Mouse (Mus musculus): ENCODE data around the gene A930009A15Rik. TPM values are rescaled to one million over a fixed set of nuclear protein-coding genes. Genes with fewer than 3 reads are reported as not detected.
A peak's percentile ranks its signal among the peaks of the same experiment; 100 is the strongest.

Gene A930009A15Rik
- polyA plus RNA-seq, 1 experiment from 2014 or later: not detected

DNA sequence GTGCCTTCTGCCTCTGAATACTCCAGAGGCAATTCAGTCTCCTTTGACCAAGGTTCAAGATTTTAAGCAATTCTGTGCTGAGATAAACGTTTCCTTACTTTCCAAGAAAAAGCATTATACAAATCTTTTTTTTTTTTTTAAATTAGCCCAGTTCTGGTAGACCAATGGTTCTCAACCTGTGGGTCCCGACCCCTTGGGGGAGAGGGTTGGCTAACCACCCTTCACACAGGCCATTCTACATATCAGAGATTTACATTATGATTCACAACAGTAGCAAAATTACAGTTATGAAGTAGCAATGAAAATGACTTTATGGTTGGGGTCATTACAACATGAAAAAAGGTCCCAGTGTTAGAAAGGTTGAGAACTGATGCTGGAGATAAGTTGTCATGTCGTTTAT lies 18.7 kb upstream of the A930009A15Rik start:
- Histone ChIP-seq H3K9ac (ENCODE audit: low read length) (no peak overlapping the region), H3K4me2 (ENCODE audit: low read depth, low read length, severe bottlenecking) (no peak overlapping the region), H3K36me3 (ENCODE audit: control insufficient read depth, insufficient read depth, low read length) (no peaks in the 10 kb centered on the region), H3K4me3 (ENCODE audit: low read depth, low read length) (no peak overlapping the region), H3K27me3 (ENCODE audit: control insufficient read depth, insufficient read depth, low read length) (peaks cover 2% of the 10 kb centered on the region), H3K4me1 (replicated peaks; ENCODE audit: control insufficient read depth, insufficient read depth, low read length) (no peaks in the 10 kb centered on the region), H3K27ac (ENCODE audit: low read depth, low read length) (no peak overlapping the region), H3K9me3 (ENCODE audit: control insufficient read depth, low read length) (no peaks in the 10 kb centered on the region)
- ATAC-seq (replicated peaks; ENCODE audit: low FRiP score): no peak
- DNase-seq (ENCODE audit: low spot score): no peak
- 85% methylated on average over 3 of the region's 3 CpGs for WGBS

DNA sequence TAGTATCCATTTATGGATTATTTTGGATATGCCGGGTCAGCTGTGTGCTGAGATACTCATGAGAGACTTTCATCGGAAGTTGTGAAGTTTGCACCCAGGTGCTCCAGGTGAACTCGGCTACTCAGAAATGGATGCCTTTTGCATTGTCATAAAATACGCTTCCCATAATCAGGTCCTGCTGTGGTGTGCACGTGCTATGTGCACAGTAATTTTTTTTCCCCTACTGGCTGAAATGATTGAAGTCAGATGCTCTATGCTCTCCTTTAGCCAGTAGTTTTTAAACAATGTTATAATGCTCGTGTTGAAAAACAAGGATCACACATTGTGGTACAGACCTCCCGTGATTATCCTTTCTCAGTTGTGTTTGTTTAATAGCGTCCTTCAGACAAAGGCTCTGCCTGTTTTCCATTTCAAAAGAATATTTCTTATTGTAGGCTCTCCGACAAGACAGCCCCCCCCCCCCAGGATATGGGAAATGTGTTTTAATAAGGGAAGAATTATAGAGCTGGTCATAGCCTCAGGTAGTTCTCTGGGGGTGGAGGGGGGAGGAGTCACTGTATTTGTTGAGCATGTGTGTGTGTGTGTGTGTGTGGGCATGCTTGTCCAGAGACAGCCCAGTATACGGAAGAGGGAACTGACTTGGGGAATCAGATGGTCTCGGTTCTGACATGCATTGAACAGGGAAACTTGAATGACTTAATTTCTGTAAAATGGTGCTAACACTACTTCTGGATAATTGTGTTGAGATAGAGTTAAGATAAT lies 16.3 kb upstream of the A930009A15Rik start:
- ATAC-seq (replicated peaks; ENCODE audit: low FRiP score) (0 out of 2 replicates have a peak, but pooled peaks have one; percentile 42), DNase-seq (ENCODE audit: low spot score) (no peak)
- Histone ChIP-seq H3K4me3 (ENCODE audit: low read depth, low read length) (no peak overlapping the region), H3K4me1 (replicated peaks; ENCODE audit: control insufficient read depth, insufficient read depth, low read length) (peaks cover 6% of the 10 kb centered on the region; the same call in 1 of the 2 replicates), H3K4me2 (ENCODE audit: low read depth, low read length, severe bottlenecking) (no peak overlapping the region), H3K9ac (ENCODE audit: low read length) (no peak overlapping the region), H3K36me3 (ENCODE audit: control insufficient read depth, insufficient read depth, low read length) (no peaks in the 10 kb centered on the region), H3K27ac (ENCODE audit: low read depth, low read length) (no peak overlapping the region), H3K9me3 (ENCODE audit: control insufficient read depth, low read length) (no peaks in the 10 kb centered on the region), H3K27me3 (ENCODE audit: control insufficient read depth, insufficient read depth, low read length) (peaks cover 6% of the 10 kb centered on the region)
- 65% methylated on average over 11 of the region's 11 CpGs for WGBS

- no peaks in the 10 kb centered on the region for H3K9me3 ChIP-seq (ENCODE audit: control insufficient read depth, low read length)
- H3K36me3 ChIP-seq (ENCODE audit: control insufficient read depth, insufficient read depth, low read length): no peaks in the 10 kb centered on the region
- H3K4me3 ChIP-seq (ENCODE audit: low read depth, low read length): no peak overlapping the region
- H3K4me1 ChIP-seq (replicated peaks; ENCODE audit: control insufficient read depth, insufficient read depth, low read length): peaks cover 6% of the 10 kb centered on the region; the same call in 1 of the 2 replicates
- no peak for DNase-seq (ENCODE audit: low spot score)
- no peak overlapping the region for H3K9ac ChIP-seq (ENCODE audit: low read length)
- peaks cover 9% of the 10 kb centered on the region for H3K27me3 ChIP-seq (ENCODE audit: control insufficient read depth, insufficient read depth, low read length)
- no peak overlapping the region for H3K4me2 ChIP-seq (ENCODE audit: low read depth, low read length, severe bottlenecking)
- no peak overlapping the region for H3K27ac ChIP-seq (ENCODE audit: low read depth, low read length)
- 58% methylated on average over 2 of the region's 2 CpGs for WGBS
- no peak for ATAC-seq (replicated peaks; ENCODE audit: low FRiP score)
These were observed 14.5 kb upstream of the A930009A15Rik start for GRCm38 (mm10) chr10:115555191-115555765.

GRCm38 (mm10) chr10:115556738-115557242 lies 13.0 kb upstream of the A930009A15Rik start:
- Histone ChIP-seq H3K9ac (ENCODE audit: low read length) (no peak overlapping the region), H3K27me3 (ENCODE audit: control insufficient read depth, insufficient read depth, low read length) (peaks cover 20% of the 10 kb centered on the region)
- peak; percentile 61 for DNase-seq (ENCODE audit: low spot score)

DNA sequence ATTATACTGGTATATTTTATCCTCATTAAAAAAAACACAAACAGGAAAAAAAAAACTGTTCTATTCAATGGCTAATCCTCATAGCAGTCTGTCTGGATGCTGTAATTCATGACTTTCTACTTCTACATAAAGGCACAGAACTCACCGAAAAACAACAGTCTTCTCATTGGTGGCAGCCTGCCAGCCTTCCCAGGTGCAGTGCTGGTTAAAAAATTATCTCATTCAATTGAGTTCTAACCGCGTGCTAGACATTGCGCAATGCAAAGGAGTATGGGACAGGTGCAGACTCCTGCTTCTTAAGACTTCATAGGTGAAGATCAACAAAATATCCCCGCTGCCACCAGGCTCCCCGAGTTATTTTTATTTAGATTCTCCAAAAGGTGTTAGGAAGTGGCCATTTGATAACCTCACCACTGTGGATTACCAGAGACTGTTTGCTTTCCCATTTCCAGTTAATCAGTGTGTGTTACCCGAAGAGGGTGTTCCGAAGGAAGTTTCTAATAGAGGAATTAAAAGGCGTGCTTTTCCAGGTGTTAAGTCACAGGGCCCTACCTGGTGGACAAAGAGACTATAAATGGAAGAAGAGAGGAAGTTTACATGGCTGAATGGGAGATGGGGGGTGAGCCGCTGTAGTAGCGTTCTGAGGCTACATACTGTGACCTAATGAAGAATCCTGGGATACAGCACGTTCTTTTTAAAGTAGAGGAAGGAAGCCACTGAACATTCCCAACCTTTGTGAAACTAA lies 8.5 kb upstream of the A930009A15Rik start:
- H3K27me3 ChIP-seq (ENCODE audit: control insufficient read depth, insufficient read depth, low read length): peaks cover 26% of the 10 kb centered on the region

More at GRCm38 (mm10) chr10:115556738-115557242, 13.0 kb upstream of the A930009A15Rik start:
- peaks cover 8% of the 10 kb centered on the region; the same call in 1 of the 2 replicates for H3K4me1 ChIP-seq (replicated peaks; ENCODE audit: control insufficient read depth, insufficient read depth, low read length)
- no peak overlapping the region for H3K27ac ChIP-seq (ENCODE audit: low read depth, low read length)
- H3K4me3 ChIP-seq (ENCODE audit: low read depth, low read length): no peak overlapping the region
- H3K9me3 ChIP-seq (ENCODE audit: control insufficient read depth, low read length): no peaks in the 10 kb centered on the region
- H3K36me3 ChIP-seq (ENCODE audit: control insufficient read depth, insufficient read depth, low read length): no peaks in the 10 kb centered on the region
- WGBS: 10% methylated on average over 12 of the region's 12 CpGs
- no peak overlapping the region for H3K4me2 ChIP-seq (ENCODE audit: low read depth, low read length, severe bottlenecking)
- peak; percentile 51; the same call in 1 of the 2 replicates for ATAC-seq (replicated peaks; ENCODE audit: low FRiP score)

GRCm38 (mm10) chr10:115562911-115563686 lies 6.7 kb upstream of the A930009A15Rik start:
- Histone ChIP-seq H3K4me2 (ENCODE audit: low read depth, low read length, severe bottlenecking) (no peak overlapping the region), H3K27me3 (ENCODE audit: control insufficient read depth, insufficient read depth, low read length) (peaks cover 23% of the 10 kb centered on the region; the same call in 1 of the 2 replicates), H3K9me3 (ENCODE audit: control insufficient read depth, low read length) (no peaks in the 10 kb centered on the region), H3K4me1 (replicated peaks; ENCODE audit: control insufficient read depth, insufficient read depth, low read length) (0 out of 2 replicates have a peak, but pooled peaks cover 1% of the 10 kb centered on the region), H3K9ac (ENCODE audit: low read length) (no peak overlapping the region), H3K4me3 (ENCODE audit: low read depth, low read length) (no peak overlapping the region), H3K27ac (ENCODE audit: low read depth, low read length) (no peak overlapping the region), H3K36me3 (ENCODE audit: control insufficient read depth, insufficient read depth, low read length) (no peaks in the 10 kb centered on the region)
- DNase-seq (ENCODE audit: low spot score) (no peak), ATAC-seq (replicated peaks; ENCODE audit: low FRiP score) (no peak)
- 82% methylated on average over 4 of the region's 4 CpGs for WGBS

More for the DNA sequence above, 8.5 kb upstream of the A930009A15Rik start:
- Histone ChIP-seq H3K4me3 (ENCODE audit: low read depth, low read length) (no peak overlapping the region), H3K27ac (ENCODE audit: low read depth, low read length) (no peak overlapping the region), H3K4me2 (ENCODE audit: low read depth, low read length, severe bottlenecking) (no peak overlapping the region), H3K36me3 (ENCODE audit: control insufficient read depth, insufficient read depth, low read length) (no peaks in the 10 kb centered on the region), H3K4me1 (replicated peaks; ENCODE audit: control insufficient read depth, insufficient read depth, low read length) (peaks cover 8% of the 10 kb centered on the region; the same call in 1 of the 2 replicates), H3K9me3 (ENCODE audit: control insufficient read depth, low read length) (no peaks in the 10 kb centered on the region), H3K9ac (ENCODE audit: low read length) (no peak overlapping the region)
- 58% methylated on average over 12 of the region's 12 CpGs for WGBS
- no peak for DNase-seq (ENCODE audit: low spot score)
- peak; percentile 26; the same call in 1 of the 2 replicates for ATAC-seq (replicated peaks; ENCODE audit: low FRiP score)

DNA sequence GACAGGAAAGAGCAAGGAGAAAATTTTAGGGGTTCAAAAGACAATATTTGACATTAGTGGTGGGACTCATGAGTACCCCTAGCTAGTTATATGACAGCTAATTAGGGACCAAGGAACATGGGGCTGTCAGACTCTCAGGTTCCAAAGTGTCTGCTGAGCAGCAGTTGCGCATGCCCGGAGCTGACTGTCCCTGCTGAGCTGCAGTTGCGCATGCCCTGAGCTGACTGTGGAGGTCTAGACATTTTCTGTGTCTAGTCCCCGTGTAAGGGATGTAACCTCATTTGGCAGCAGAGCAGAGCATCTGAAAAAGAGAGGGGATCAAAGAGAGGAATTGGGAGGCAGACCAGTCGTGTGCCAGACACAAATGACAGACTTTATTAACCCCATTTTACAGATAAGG lies 5.8 kb upstream of the A930009A15Rik start:
- H3K4me3 ChIP-seq (ENCODE audit: low read depth, low read length): no peak overlapping the region
- WGBS: 89% methylated on average over 5 of the region's 5 CpGs
- DNase-seq (ENCODE audit: low spot score) (no peak), ATAC-seq (replicated peaks; ENCODE audit: low FRiP score) (no peak)
- H3K9me3 ChIP-seq (ENCODE audit: control insufficient read depth, low read length): no peaks in the 10 kb centered on the region
- H3K27me3 ChIP-seq (ENCODE audit: control insufficient read depth, insufficient read depth, low read length): peaks cover 29% of the 10 kb centered on the region
- H3K4me2 ChIP-seq (ENCODE audit: low read depth, low read length, severe bottlenecking): no peak overlapping the region
- H3K27ac ChIP-seq (ENCODE audit: low read depth, low read length): no peak overlapping the region
- 0 out of 2 replicates have a peak, but pooled peaks cover 1% of the 10 kb centered on the region for H3K4me1 ChIP-seq (replicated peaks; ENCODE audit: control insufficient read depth, insufficient read depth, low read length)
- no peaks in the 10 kb centered on the region for H3K36me3 ChIP-seq (ENCODE audit: control insufficient read depth, insufficient read depth, low read length)
- no peak overlapping the region for H3K9ac ChIP-seq (ENCODE audit: low read length)
